Mouse (Mus musculus) hindbrain, embryonic 11.5 days (tissue): Measurements from ENCODE around the gene Lmntd1. TPM values are rescaled to one million over a fixed set of nuclear protein-coding genes. Genes with fewer than 3 reads are reported as not detected.

ENCODE experiments used
- ATAC-seq: fragments of 200-750 bp; cut with Nextera tagmentation; 2 replicates; pipeline ENCODE4 v1.8.0; 2017; ENCODE audit warnings: mild to moderate bottlenecking, moderate TSS enrichment, moderate library complexity; ENCODE audit not compliant: low FRiP score
- DNase-seq: peaks from one replicate; pipeline ENCODE4 v3.0.0-alpha.2; 2015; ENCODE audit warnings: low spot score
- H3K27ac ChIP-seq: fragments of 300-500 bp; sonication (generic); 2 replicates; pipeline ENCODE4 v1.5.1; 2014; ENCODE audit warnings: mild to moderate bottlenecking, low read depth, low read length
- H3K27me3 ChIP-seq: fragments of 300-500 bp; sonication (generic); 2 replicates; pipeline ENCODE4 v1.6.1; 2014; ENCODE audit warnings: mild to moderate bottlenecking, low read length, moderate library complexity, mixed read lengths; ENCODE audit not compliant: control insufficient read depth, insufficient read depth
- H3K36me3 ChIP-seq: fragments of 300-500 bp; sonication (generic); 2 replicates; pipeline ENCODE4 v1.6.1; 2014; ENCODE audit warnings: mild to moderate bottlenecking, low read length, moderate library complexity, mixed read lengths; ENCODE audit not compliant: control insufficient read depth, insufficient read depth
- H3K4me1 ChIP-seq: fragments of 300-500 bp; sonication (generic); replicated peaks from 2 replicates; pipeline ENCODE4 v1.6.1; 2014; ENCODE audit warnings: low read length, mixed read lengths; ENCODE audit not compliant: control insufficient read depth, insufficient read depth
- H3K4me2 ChIP-seq: fragments of 300-500 bp; sonication (generic); replicated peaks from 2 replicates; pipeline ENCODE4 v1.6.1; 2014; ENCODE audit warnings: mild to moderate bottlenecking, low read depth, low read length
- H3K4me3 ChIP-seq: fragments of 300-500 bp; sonication (generic); 2 replicates; pipeline ENCODE4 v1.5.1; 2014; ENCODE audit warnings: low read depth, low read length
- H3K9ac ChIP-seq: fragments of 300-500 bp; sonication (generic); 2 replicates; pipeline ENCODE4 v1.6.1; 2014; ENCODE audit warnings: low read depth, low read length
- H3K9me3 ChIP-seq: fragments of 300-500 bp; sonication (generic); 2 replicates; pipeline ENCODE4 v1.6.1; 2016; ENCODE audit warnings: low read length; ENCODE audit not compliant: control insufficient read depth
- WGBS: fragments of 180-500 bp; shearing (Covaris S2); extraction: QIAGEN DNeasy Blood & Tissue Kit; methylation state at CpG from one replicate; pipeline ENCODE4 v1.1.7; 2014; 5-methylcytosine and 5-hydroxymethylcytosine counted together
- polyA plus RNA-seq: library from polyadenylated mRNA; unstranded; fragments of >200 nt; fragmentation: Nextera tagmentation; extraction: Ambion mirVana; gene quantifications from 2 replicates; pipeline ENCODE4 v1.2.1, GENCODE M21; 2014

The Lmntd1 gene
- polyA plus RNA-seq, 1 experiment from 2014 or later = not detected

DNA sequence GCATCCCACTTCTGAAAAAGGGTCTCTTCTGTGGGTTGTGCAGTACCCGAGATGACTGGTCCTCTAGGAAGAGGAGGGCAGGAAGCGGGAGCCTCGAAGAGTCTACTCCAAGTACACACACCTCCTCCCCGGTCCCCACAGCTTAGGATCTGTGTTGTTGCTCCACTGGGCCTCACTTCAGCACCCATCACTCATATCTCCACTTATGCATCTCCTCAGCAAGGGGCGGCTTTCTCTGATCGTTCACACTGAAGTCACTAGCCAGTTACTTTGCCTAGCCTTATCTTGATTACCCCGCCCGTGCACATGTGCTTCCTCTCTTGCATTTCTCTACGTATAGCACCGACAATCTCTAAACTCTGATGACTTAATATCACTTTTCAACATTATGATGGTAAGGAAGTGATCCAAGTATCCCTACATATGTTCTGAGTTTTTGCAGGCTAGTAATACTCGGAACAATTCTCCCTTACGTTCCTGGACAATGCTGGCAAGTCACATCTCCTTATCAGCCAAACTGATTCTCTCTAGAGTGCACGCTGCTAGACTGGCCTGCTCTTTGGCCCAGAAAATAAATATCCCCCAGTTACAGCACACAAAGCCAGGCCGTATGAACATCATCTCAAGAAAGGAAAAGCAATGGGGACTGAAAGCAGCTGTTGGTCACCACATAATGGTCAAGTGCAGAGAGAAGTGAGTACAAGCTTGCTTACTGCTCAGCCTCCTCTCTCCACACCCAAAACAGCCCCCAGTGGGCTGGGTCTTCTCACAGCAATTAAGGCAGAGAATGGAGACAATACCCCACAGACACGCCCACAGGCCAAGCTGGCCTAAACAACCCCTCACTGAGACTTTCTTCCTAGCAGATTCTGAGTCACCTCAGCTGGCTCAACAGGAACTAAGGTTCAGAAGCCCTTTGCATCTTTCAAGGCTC, 56.8 kb downstream of the Lmntd1 start:
- no peaks in the 10 kb centered on the region for H3K9me3 ChIP-seq
- no peak for ATAC-seq
- no peak overlapping the region for H3K9ac ChIP-seq
- no peaks in the 10 kb centered on the region for H3K36me3 ChIP-seq
- H3K4me2 ChIP-seq = no peak overlapping the region
- no peaks in the 10 kb centered on the region for H3K4me1 ChIP-seq
- no peaks in the 10 kb centered on the region for H3K27me3 ChIP-seq
- H3K4me3 ChIP-seq = no peak overlapping the region
- DNase-seq = no peak
- no peak overlapping the region for H3K27ac ChIP-seq
- WGBS = 87% methylated on average over 15 of the region's 15 CpGs

DNA sequence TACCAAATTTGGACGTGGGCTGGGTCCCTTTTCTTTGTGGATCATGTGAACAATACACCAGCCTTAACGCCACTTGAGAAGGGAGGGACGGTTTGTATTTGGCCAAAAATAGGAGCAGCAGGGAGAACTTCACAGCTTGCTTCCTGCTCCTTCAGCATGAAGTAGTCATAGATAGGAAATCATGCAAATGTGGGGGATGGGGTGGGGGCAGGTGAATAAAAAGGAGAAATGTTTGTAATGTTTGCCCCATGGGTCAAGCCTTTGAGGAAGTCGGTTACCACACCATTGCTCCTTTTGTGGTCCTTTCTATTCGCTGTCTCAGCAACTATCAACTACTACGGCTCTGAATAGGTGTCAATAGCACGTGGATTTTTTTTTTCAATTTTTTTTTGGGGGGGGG, 60.9 kb downstream of the Lmntd1 start:
- DNase-seq = no peak
- Histone ChIP-seq H3K27ac (no peak overlapping the region), H3K4me3 (no peak overlapping the region), H3K4me1 (no peaks in the 10 kb centered on the region), H3K36me3 (no peaks in the 10 kb centered on the region), H3K9ac (no peak overlapping the region), H3K4me2 (no peak overlapping the region), H3K27me3 (no peaks in the 10 kb centered on the region), H3K9me3 (no peaks in the 10 kb centered on the region)
- ATAC-seq = no peak
- 74% methylated on average over 7 of the region's 7 CpGs for WGBS

DNA sequence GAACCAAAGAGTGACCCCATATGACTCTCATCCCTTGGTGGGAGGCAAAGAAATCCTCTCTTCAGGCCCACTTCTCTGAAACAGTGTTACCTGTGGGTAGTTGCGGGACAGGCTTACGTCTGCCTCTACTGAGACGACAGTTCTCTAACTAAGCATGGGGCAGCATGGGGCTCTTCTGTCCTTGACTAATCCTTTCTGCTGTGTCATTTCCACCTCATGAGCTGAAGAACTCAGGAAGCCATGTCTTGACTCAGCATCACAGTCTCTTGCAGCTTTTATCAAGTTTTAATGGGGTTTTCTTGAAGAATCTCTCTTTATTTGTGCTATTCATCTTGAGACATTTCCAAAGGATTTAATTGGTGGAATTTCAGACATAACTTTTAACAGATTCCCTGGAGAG, 61.3 kb downstream of the Lmntd1 start:
- no peaks in the 10 kb centered on the region for H3K27me3 ChIP-seq
- ATAC-seq (no peak), DNase-seq (no peak)
- 89% methylated on average over 3 of the region's 3 CpGs for WGBS
- no peak overlapping the region for H3K4me3 ChIP-seq
- H3K9me3 ChIP-seq = no peaks in the 10 kb centered on the region
- no peaks in the 10 kb centered on the region for H3K36me3 ChIP-seq
- H3K9ac ChIP-seq = no peak overlapping the region
- H3K4me1 ChIP-seq = no peaks in the 10 kb centered on the region
- no peak overlapping the region for H3K4me2 ChIP-seq
- H3K27ac ChIP-seq = no peak overlapping the region

- Histone ChIP-seq H3K4me3 (no peak overlapping the region), H3K9ac (no peak overlapping the region), H3K4me1 (0 out of 2 replicates have a peak, but pooled peaks cover 2% of the 10 kb centered on the region), H3K27ac (no peak overlapping the region), H3K4me2 (no peak overlapping the region), H3K9me3 (no peaks in the 10 kb centered on the region), H3K27me3 (no peaks in the 10 kb centered on the region), H3K36me3 (no peaks in the 10 kb centered on the region)
- 90% methylated on average over 5 of the region's 5 CpGs for WGBS
- no peak for ATAC-seq
- no peak for DNase-seq
Measured at GRCm38 (mm10) chr6:145550993-145551392, 63.1 kb downstream of the Lmntd1 start.

- no peak overlapping the region for H3K4me2 ChIP-seq
- DNase-seq (peak; percentile 36), ATAC-seq (peak; percentile 57)
- H3K36me3 ChIP-seq = no peaks in the 10 kb centered on the region
- H3K27ac ChIP-seq = no peak overlapping the region
- no peaks in the 10 kb centered on the region; the same call in 1 of the 2 replicates for H3K9me3 ChIP-seq
- no peak overlapping the region for H3K9ac ChIP-seq
- H3K27me3 ChIP-seq = no peaks in the 10 kb centered on the region
- WGBS = 27% methylated on average over 13 of the region's 13 CpGs
- H3K4me1 ChIP-seq = 0 out of 2 replicates have a peak, but pooled peaks cover 2% of the 10 kb centered on the region
- H3K4me3 ChIP-seq = no peak overlapping the region
Measured at GRCm38 (mm10) chr6:145545927-145546641, 68.0 kb downstream of the Lmntd1 start.

- H3K4me3 ChIP-seq = no peak overlapping the region
- H3K27ac ChIP-seq = no peak overlapping the region
- WGBS = 94% methylated on average over 2 of the region's 2 CpGs
- ATAC-seq (no peak), DNase-seq (no peak)
- H3K9me3 ChIP-seq = no peaks in the 10 kb centered on the region; the same call in 1 of the 2 replicates
- H3K9ac ChIP-seq = no peak overlapping the region
- no peaks in the 10 kb centered on the region for H3K27me3 ChIP-seq
- H3K4me2 ChIP-seq = no peak overlapping the region
- H3K4me1 ChIP-seq = 0 out of 2 replicates have a peak, but pooled peaks cover 2% of the 10 kb centered on the region
- no peaks in the 10 kb centered on the region for H3K36me3 ChIP-seq
Measured at GRCm38 (mm10) chr6:145544838-145545237, 69.3 kb downstream of the Lmntd1 start.

- H3K4me3 ChIP-seq = no peak overlapping the region
- H3K36me3 ChIP-seq = no peaks in the 10 kb centered on the region
- no peak overlapping the region for H3K9ac ChIP-seq
- no peak overlapping the region for H3K4me2 ChIP-seq
- no peak overlapping the region for H3K27ac ChIP-seq
- no peaks in the 10 kb centered on the region; the same call in 1 of the 2 replicates for H3K9me3 ChIP-seq
- WGBS = 88% methylated on average over 12 of the region's 12 CpGs
- 0 out of 2 replicates have a peak, but pooled peaks cover 4% of the 10 kb centered on the region for H3K4me1 ChIP-seq
- no peaks in the 10 kb centered on the region for H3K27me3 ChIP-seq
- no peak for ATAC-seq
- no peak for DNase-seq
Measured at GRCm38 (mm10) chr6:145544304-145544703, 69.8 kb downstream of the Lmntd1 start.

GRCm38 (mm10) chr6:145539568-145539859, 74.6 kb downstream of the Lmntd1 start:
- 0 out of 2 replicates have a peak overlapping the region, but pooled peaks have one; percentile 39 for H3K27ac ChIP-seq

More at GRCm38 (mm10) chr6:145539568-145539859, 74.6 kb downstream of the Lmntd1 start:
- no peaks in the 10 kb centered on the region for H3K27me3 ChIP-seq
- ATAC-seq (peak; percentile 35; the same call in 1 of the 2 replicates), DNase-seq (no peak)
- no peaks in the 10 kb centered on the region for H3K36me3 ChIP-seq
- 0 out of 2 replicates have a peak, but pooled peaks cover 3% of the 10 kb centered on the region for H3K4me1 ChIP-seq
- no peak overlapping the region for H3K4me3 ChIP-seq
- H3K9ac ChIP-seq = no peak overlapping the region
- no peak overlapping the region for H3K4me2 ChIP-seq
- no peaks in the 10 kb centered on the region; the same call in 1 of the 2 replicates for H3K9me3 ChIP-seq
- 41% methylated on average over 6 of the region's 6 CpGs for WGBS
